ENCODE assay signal across 11 mouse cellular contexts in the genomic region with DNA sequence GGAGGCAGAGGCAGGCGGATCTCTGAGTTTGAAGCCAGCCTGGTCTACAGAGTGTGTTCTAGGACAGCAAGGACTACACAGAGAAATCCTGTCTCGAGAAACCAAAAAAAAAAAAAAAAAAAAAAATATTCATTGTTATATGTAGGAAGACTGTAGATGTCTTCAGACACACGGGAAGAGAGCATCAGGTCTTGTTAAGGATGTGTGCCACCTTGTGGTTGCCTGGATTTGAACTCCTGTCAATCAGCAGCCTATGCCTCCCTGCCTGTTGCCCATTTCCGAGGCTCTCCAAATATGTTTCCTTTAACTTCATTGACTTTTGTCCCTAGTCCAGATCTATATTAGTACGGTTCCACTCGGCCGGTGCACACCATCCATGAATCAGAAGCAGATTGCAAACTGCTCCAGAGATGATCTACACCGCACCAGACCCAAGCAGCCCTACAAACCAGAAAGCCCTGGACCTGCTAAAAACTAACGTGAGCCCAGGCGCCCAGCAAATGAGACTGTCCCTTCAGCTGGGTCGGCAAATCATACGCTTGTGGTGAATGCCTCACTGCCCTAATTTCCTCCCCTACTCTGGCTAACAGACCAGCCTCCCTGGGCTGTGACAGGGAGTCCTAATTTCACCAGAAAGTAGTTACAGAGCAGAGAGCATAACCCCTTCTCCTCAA. TPM values are rescaled to one million over a fixed set of nuclear protein-coding genes. Genes with fewer than 3 reads are reported as not detected.
DNase-seq lines count a peak whose midpoint lies in the region; ATAC-seq and TF ChIP-seq lines count a peak whose summit lies in the region.
"Had no signal": no experiment of that assay in that cellular context is flagged by ENCODE, and none has a peak within 500 bp of the region (broad histone marks: within the 10 kb centered on the region; RNA-seq: fewer than 3 reads in every experiment).

No protein-coding gene starts in this region.

- H3K79me2 ChIP-seq in heart, adult 2 months (replicated peaks; ENCODE audit: control insufficient read depth, insufficient read depth, low read length): no peaks in the 10 kb centered on the region

- H3K27ac ChIP-seq in heart, adult 2 months: no peak overlapping the region
- H3K27ac ChIP-seq in lung, postnatal 0 days (ENCODE audit: low read length): no peak overlapping the region
- H3K27ac ChIP-seq in liver, embryonic 14.5 days: no peak overlapping the region

- ATAC-seq in lung, postnatal 0 days: no peak
- no peak for ATAC-seq in liver, embryonic 14.5 days (ENCODE audit: insufficient read depth)
- ATAC-seq in megakaryocyte progenitor cell, adult 5-6 weeks (replicated peaks; ENCODE audit: poor library complexity): no peak

- TF ChIP-seq CTCF in heart, adult 2 months (IDR thresholded peaks at IDR 0.05): peak; percentile 43
- TF ChIP-seq CTCF in lung, postnatal 0 days (IDR thresholded peaks at IDR 0.05): peak; percentile 35
- peak; percentile 54 for TF ChIP-seq CTCF in liver, embryonic 14.5 days (IDR thresholded peaks at IDR 0.05; ENCODE audit: low read depth)

- H3K9ac ChIP-seq in heart, adult 2 months (ENCODE audit: low read depth, low read length): no peak overlapping the region
- H3K9ac ChIP-seq in lung, postnatal 0 days (replicated peaks; ENCODE audit: low read depth): no peak overlapping the region
- no peak overlapping the region for H3K9ac ChIP-seq in liver, embryonic 14.5 days (replicated peaks)

- H3K9me3 ChIP-seq in lung, postnatal 0 days (ENCODE audit: low read length): no peaks in the 10 kb centered on the region
- no peaks in the 10 kb centered on the region for H3K9me3 ChIP-seq in liver, embryonic 14.5 days (ENCODE audit: control insufficient read depth, low read length)
- H3K9me3 ChIP-seq: embryonic facial prominence, embryonic 12.5 days had no signal

- TF ChIP-seq EP300 in heart, adult 2 months (IDR thresholded peaks at IDR 0.05; ENCODE audit: insufficient read depth, low read depth, low read length): no peak
- no peak for TF ChIP-seq EP300 in lung, postnatal 0 days (IDR thresholded peaks at IDR 0.05)
- TF ChIP-seq EP300 in liver, embryonic 14.5 days (IDR thresholded peaks at IDR 0.05; ENCODE audit: low read depth): no peak

- WGBS in heart, adult 2 months: 64% methylated on average over 12 of the region's 12 CpGs
- 74% methylated on average over 12 of the region's 12 CpGs for WGBS in lung, postnatal 0 days
- WGBS in liver, embryonic 14.5 days (ENCODE audit: insufficient replicate concordance): 61% methylated on average over 12 of the region's 12 CpGs

- H3K4me2 ChIP-seq in lung, postnatal 0 days (replicated peaks; ENCODE audit: low read depth, low read length): no peak overlapping the region
- H3K4me2 ChIP-seq in liver, embryonic 14.5 days (ENCODE audit: low read depth): no peak overlapping the region

- H3K36me3 ChIP-seq in heart, adult 2 months (ENCODE audit: control insufficient read depth, insufficient read depth, low read length): peaks cover 5% of the 10 kb centered on the region; the same call in 1 of the 2 replicates
- no peaks in the 10 kb centered on the region for H3K36me3 ChIP-seq in lung, postnatal 0 days (ENCODE audit: insufficient read depth, low read length)
- H3K36me3 ChIP-seq in liver, embryonic 14.5 days (replicated peaks; ENCODE audit: control insufficient read depth, insufficient read depth, low read depth): no peaks in the 10 kb centered on the region

- H3K4me1 ChIP-seq in heart, adult 2 months (ENCODE audit: control insufficient read depth, insufficient read depth, low read length): peaks cover 15% of the 10 kb centered on the region
- peaks cover 5% of the 10 kb centered on the region; the same call in 1 of the 2 replicates for H3K4me1 ChIP-seq in lung, postnatal 0 days (ENCODE audit: insufficient read depth, low read depth, low read length)
- peaks cover 3 to 13% of the 10 kb centered on the region in 2 experiments; a peak in 2 of 4 replicates for H3K4me1 ChIP-seq in liver, embryonic 14.5 days (replicated peaks; ENCODE audit: control insufficient read depth in 2 of 2, insufficient read depth in 2 of 2, low read length in 1 of 2)

- no peaks in the 10 kb centered on the region for H3K27me3 ChIP-seq in heart, adult 2 months (ENCODE audit: control insufficient read depth, insufficient read depth, low read length)
- H3K27me3 ChIP-seq in lung, postnatal 0 days (replicated peaks; ENCODE audit: insufficient read depth, low read length): no peaks in the 10 kb centered on the region
- H3K27me3 ChIP-seq in liver, embryonic 14.5 days (ENCODE audit: control insufficient read depth, insufficient read depth, low read length): no peaks in the 10 kb centered on the region
- H3K27me3 ChIP-seq: embryonic facial prominence, embryonic 12.5 days had no signal

- DNase-seq in heart, adult 2 months: no peak
- no peak for DNase-seq in heart, postnatal 14 days
- DNase-seq in lung, postnatal 0 days (ENCODE audit: low spot score): peak; percentile 27
- DNase-seq in lung, postnatal 25 days (ENCODE audit: low spot score): no peak
- peak; percentile 34 for DNase-seq in MN1 (ENCODE audit: low spot score)
- DNase-seq in liver, embryonic 14.5 days (ENCODE audit: low read depth in 3 of 3, low spot score in 3 of 3): no peak
- DNase-seq in left cerebral cortex, postnatal 36 days (ENCODE audit: low spot score in 2 of 2): no peak
- DNase-seq: left cerebral cortex, postnatal 4 days; right cerebral cortex, postnatal 14 days had no signal

- intact Hi-C loops in heart, adult 2 months (cut with DNase I): loop anchor here (2.0 to 10.0 kb wide), 2 partner anchors 39 to 127 kb away; a partner anchor contains a TSS
- intact Hi-C loops in heart, postnatal 14 days (cut with DNase I): loop anchor here (5.0 to 10.0 kb wide), 2 partner anchors 40 to 127 kb away; a partner anchor contains a TSS
- intact Hi-C loops in left cerebral cortex, postnatal 36 days (cut with DNase I): loop anchor here (5.0 kb wide), 3 partner anchors 40 to 235 kb away; a partner anchor contains a TSS

- H3K4me3 ChIP-seq in heart, adult 2 months: no peak overlapping the region
- H3K4me3 ChIP-seq in lung, postnatal 0 days (ENCODE audit: low read depth, low read length): no peak overlapping the region
- no peak overlapping the region for H3K4me3 ChIP-seq in liver, embryonic 14.5 days (ENCODE audit: insufficient read depth in 1 of 2, low read depth in 2 of 2, low read length in 2 of 2)

- no peak for TF ChIP-seq POLR2A in heart, adult 2 months (IDR thresholded peaks at IDR 0.05; ENCODE audit: insufficient read depth, low read depth, low read length)

RNA-seq across cellular contexts. Expression of a gene that starts 1.2 kb away (rescaled TPM):
- total RNA-seq in heart, adult 2 months (2021): 1 to 10 TPM; 7.3 to 8.1 TPM
- 13.5 and 13.7 TPM in 2 replicates for polyA plus RNA-seq in heart, adult 2 months (2012; rRNA removed)
- 1 to 10 TPM; 9.2 TPM for total RNA-seq in heart, postnatal 14 days (2021)
- polyA plus RNA-seq in lung, postnatal 0 days (2015; fragmentation: Nextera tagmentation; extraction: Ambion mirVana): 10.9 and 12.5 TPM in 2 replicates
- polyA plus RNA-seq in liver, embryonic 14.5 days (2012; rRNA removed): 5.7 and 6.2 TPM in 2 replicates
- polyA plus RNA-seq in liver, embryonic 14.5 days (2014; fragmentation: Nextera tagmentation; extraction: Ambion mirVana): 4.0 and 5.1 TPM in 2 replicates
- total RNA-seq in megakaryocyte progenitor cell, adult 5-6 weeks (2015): 12.0 and 12.5 TPM in 2 replicates
- total RNA-seq in megakaryocyte progenitor cell, adult 5-6 weeks (2017): 16.7 and 17.9 TPM in 2 replicates
- 10 to 100 TPM in 1 of 2 experiments, 1 to 10 TPM in 1; 9.1 to 15.3 TPM for total RNA-seq in left cerebral cortex, postnatal 36 days (2021)

RNA-seq across cellular contexts. Expression of a gene that starts 17.5 kb away (rescaled TPM):
- total RNA-seq in heart, adult 2 months (2021): 100 to 1,000 TPM; 150 to 162 TPM
- polyA plus RNA-seq in heart, adult 2 months (2012; rRNA removed): 62.3 and 96.1 TPM in 2 replicates
- total RNA-seq in heart, postnatal 14 days (2021): 100 to 1,000 TPM; 151 to 157 TPM
- polyA plus RNA-seq in lung, postnatal 0 days (2015; fragmentation: Nextera tagmentation; extraction: Ambion mirVana): 165 and 171 TPM in 2 replicates
- 36.8 and 123 TPM in 2 replicates for polyA plus RNA-seq in liver, embryonic 14.5 days (2012; rRNA removed)
- 118 and 129 TPM in 2 replicates for polyA plus RNA-seq in liver, embryonic 14.5 days (2014; fragmentation: Nextera tagmentation; extraction: Ambion mirVana)
- total RNA-seq in megakaryocyte progenitor cell, adult 5-6 weeks (2015): 69.7 and 72.1 TPM in 2 replicates
- 283 and 351 TPM in 2 replicates for total RNA-seq in megakaryocyte progenitor cell, adult 5-6 weeks (2017)
- total RNA-seq in left cerebral cortex, postnatal 36 days (2021): 100 to 1,000 TPM; 139 to 155 TPM

RNA-seq across cellular contexts. Expression of a gene that starts 33.3 kb away (rescaled TPM):
- 10 to 100 TPM; 58.9 to 60.0 TPM for total RNA-seq in heart, adult 2 months (2021)
- polyA plus RNA-seq in heart, adult 2 months (2012; rRNA removed): 57.2 and 68.9 TPM in 2 replicates
- 10 to 100 TPM; 36.7 to 37.5 TPM for total RNA-seq in heart, postnatal 14 days (2021)
- polyA plus RNA-seq in lung, postnatal 0 days (2015; fragmentation: Nextera tagmentation; extraction: Ambion mirVana): 3.9 and 4.7 TPM in 2 replicates
- 1.3 and 1.4 TPM in 2 replicates for polyA plus RNA-seq in liver, embryonic 14.5 days (2012; rRNA removed)
- polyA plus RNA-seq in liver, embryonic 14.5 days (2014; fragmentation: Nextera tagmentation; extraction: Ambion mirVana): 1.1 and 1.4 TPM in 2 replicates
- 11.8 and 15.2 TPM in 2 replicates for total RNA-seq in megakaryocyte progenitor cell, adult 5-6 weeks (2015)
- total RNA-seq in megakaryocyte progenitor cell, adult 5-6 weeks (2017): 4.0 and 5.0 TPM in 2 replicates
- total RNA-seq in left cerebral cortex, postnatal 36 days (2021): 10 to 100 TPM; 94.8 to 98.7 TPM

RNA-seq across cellular contexts. Expression of a gene that starts 40.4 kb away (rescaled TPM):
- total RNA-seq in heart, adult 2 months (2021): 10 to 100 TPM; 26.3 to 27.9 TPM
- polyA plus RNA-seq in heart, adult 2 months (2012; rRNA removed): 27.4 and 29.1 TPM in 2 replicates
- 10 to 100 TPM; 27.4 to 31.2 TPM for total RNA-seq in heart, postnatal 14 days (2021)
- 15.3 and 16.8 TPM in 2 replicates for polyA plus RNA-seq in lung, postnatal 0 days (2015; fragmentation: Nextera tagmentation; extraction: Ambion mirVana)
- polyA plus RNA-seq in liver, embryonic 14.5 days (2012; rRNA removed): 21.4 and 23.4 TPM in 2 replicates
- polyA plus RNA-seq in liver, embryonic 14.5 days (2014; fragmentation: Nextera tagmentation; extraction: Ambion mirVana): 23.4 and 28.4 TPM in 2 replicates
- total RNA-seq in megakaryocyte progenitor cell, adult 5-6 weeks (2015): 48.4 and 60.3 TPM in 2 replicates
- 28.4 and 30.0 TPM in 2 replicates for total RNA-seq in megakaryocyte progenitor cell, adult 5-6 weeks (2017)
- 10 to 100 TPM; 26.1 to 29.0 TPM for total RNA-seq in left cerebral cortex, postnatal 36 days (2021)

RNA-seq across cellular contexts. Expression of a gene that starts 40.4 kb away (rescaled TPM):
- under 1 TPM; 0.31 to 0.34 TPM for total RNA-seq in heart, adult 2 months (2021)
- polyA plus RNA-seq in heart, adult 2 months (2012; rRNA removed): 2.0 and 2.3 TPM in 2 replicates
- 1 to 10 TPM in 1 of 2 experiments, under 1 TPM in 1; 0.68 to 1.8 TPM for total RNA-seq in heart, postnatal 14 days (2021)
- polyA plus RNA-seq in lung, postnatal 0 days (2015; fragmentation: Nextera tagmentation; extraction: Ambion mirVana): 0.60 and 0.69 TPM in 2 replicates
- 2.4 and 5.6 TPM in 2 replicates for polyA plus RNA-seq in liver, embryonic 14.5 days (2012; rRNA removed)
- 0.91 and 1.5 TPM in 2 replicates for polyA plus RNA-seq in liver, embryonic 14.5 days (2014; fragmentation: Nextera tagmentation; extraction: Ambion mirVana)
- 64.5 and 66.7 TPM in 2 replicates for total RNA-seq in megakaryocyte progenitor cell, adult 5-6 weeks (2015)
- 4.0 and 4.5 TPM in 2 replicates for total RNA-seq in megakaryocyte progenitor cell, adult 5-6 weeks (2017)
- 1 to 10 TPM; 2.1 to 3.5 TPM for total RNA-seq in left cerebral cortex, postnatal 36 days (2021)

Comparison
In these comparisons a context has a peak if more than half of its experiments do, and no peak if none do; other contexts are left out.
1. DNase-seq: peak in lung, postnatal 0 days (single experiment) and MN1 (single experiment); none in heart, adult 2 months (0 of 2), heart, postnatal 14 days (0 of 2), lung, postnatal 25 days (single experiment), liver, embryonic 14.5 days (0 of 3) and left cerebral cortex, postnatal 36 days (0 of 2).
2. Peak in every context shown above with its lines, with median percentiles within 50 percentile points of each other: CTCF ChIP-seq.